Mouse (Mus musculus) cerebellum, adult 11-12 months (tissue): ENCODE data around the gene Sfpq.

Experiments used
- DNase-seq: peaks from one replicate; pipeline ENCODE4 v3.0.0; 2022

Gene Sfpq

GRCm38 (mm10) chr4:127027228-127028190, 6.4 kb downstream of the Sfpq start:
- peak; percentile 25 for DNase-seq

GRCm38 (mm10) chr4:127037158-127037557, 16.0 kb downstream of the Sfpq start:
- no peak for DNase-seq

DNA sequence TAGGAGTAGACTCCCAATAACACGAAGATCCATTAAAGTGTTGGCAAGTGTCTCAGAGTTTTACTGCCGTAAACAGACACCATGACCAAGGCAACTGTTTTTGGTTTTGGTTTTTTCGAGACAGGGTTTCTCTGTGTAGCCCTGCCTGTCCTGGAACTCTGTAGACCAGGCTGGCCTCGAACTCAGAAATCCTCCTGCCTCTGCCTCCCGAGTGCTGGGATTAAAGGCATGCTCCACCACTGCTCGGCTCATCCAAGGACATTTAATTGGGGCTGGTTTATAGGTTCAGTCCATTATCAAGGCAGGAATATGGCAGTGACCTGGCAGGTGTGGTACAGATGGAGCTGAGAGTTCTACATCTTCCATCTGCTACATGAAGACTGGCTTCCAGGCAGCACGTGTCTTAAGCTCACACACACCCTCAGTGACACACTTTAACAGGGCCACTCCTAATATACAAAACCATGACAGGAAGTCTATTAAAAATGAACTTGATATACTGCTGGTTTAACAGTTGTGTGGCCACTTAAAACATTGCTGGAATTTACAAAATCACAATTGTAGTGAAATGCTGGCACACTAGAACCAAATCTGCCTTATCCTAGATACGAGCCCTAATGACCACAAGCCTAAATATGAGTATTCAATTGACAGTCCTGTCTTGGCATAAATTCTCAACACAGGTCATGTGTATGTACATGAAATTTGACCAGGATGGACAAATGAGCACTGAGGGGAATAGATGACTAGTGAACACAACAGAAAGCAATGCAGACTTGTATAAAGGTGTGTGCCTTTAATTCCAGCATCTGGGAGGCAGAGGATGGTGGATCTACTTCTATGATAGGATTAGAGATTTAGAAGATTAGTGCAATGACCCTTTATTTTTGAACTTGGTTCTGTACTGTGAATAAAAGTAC, 17.0 kb downstream of the Sfpq start:
- DNase-seq = no peak

GRCm38 (mm10) chr4:127038828-127039349, 17.8 kb downstream of the Sfpq start:
- no peak for DNase-seq

DNA sequence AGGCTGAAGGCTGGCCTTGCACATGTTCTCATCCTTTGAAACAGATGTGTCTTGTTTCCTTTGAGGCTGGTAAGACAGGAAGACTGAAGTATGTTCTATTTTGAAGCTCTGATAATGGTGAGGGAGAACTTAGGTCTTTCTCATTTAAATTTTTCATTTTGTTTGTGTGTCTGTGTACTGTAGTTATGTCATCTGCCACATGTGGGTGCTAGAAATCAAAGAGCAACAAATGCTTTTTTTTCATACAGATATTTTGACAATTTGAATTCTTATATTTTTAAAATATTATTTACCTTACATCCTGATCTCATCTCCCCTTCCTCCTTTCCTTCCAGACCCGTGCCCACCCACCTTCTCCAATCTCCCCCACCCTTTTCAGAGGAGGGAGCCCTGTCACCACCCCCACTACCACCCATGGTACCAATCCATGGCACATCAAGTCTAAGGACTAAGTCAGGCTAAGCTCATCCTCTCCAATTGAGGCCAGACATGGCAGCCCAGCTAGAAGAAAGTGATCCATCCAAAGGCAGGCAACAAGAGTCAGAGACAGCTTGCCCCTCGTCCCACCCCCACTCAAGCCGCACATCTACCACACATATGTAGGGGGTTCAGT, 18.9 kb downstream of the Sfpq start:
- no peak for DNase-seq

DNA sequence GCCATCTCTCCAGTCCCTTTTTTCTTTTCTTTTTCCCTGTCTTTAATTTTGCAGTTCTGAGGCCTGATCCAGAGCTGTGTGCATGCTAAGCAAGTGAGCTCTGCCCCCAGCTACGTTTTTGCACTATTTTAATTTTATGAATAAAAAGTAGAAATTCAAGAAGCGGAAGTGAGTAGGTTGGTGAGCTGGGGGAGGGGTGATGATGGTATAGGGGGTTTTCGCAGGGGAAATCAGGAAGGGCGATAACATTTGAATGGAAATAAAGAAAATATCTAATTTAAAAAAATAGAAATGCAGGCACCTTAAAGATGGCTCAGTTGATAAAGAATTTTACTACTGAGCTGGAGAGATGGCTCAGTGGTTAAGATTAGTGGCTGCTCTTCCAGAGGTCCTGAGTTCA, 22.4 kb downstream of the Sfpq start:
- no peak for DNase-seq

DNA sequence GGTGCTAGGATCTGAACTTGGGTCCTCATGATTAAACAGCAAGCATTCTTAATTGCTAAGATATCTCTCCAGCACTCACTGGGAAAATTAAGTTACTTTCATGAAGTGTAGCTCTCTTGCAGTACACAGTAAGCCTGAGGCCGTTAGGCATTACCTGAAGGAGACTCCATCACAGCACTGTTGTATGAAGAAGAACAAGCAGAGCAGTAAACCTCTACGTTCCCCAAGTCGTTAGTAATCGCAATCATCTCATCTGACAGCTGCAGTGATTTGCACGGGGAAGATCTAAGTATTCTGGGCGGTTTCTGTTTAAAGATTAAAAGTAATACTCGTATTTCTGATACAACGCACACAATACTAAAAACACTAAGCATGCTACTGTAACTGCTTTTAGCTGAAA, 30.0 kb downstream of the Sfpq start:
- DNase-seq = no peak

DNA sequence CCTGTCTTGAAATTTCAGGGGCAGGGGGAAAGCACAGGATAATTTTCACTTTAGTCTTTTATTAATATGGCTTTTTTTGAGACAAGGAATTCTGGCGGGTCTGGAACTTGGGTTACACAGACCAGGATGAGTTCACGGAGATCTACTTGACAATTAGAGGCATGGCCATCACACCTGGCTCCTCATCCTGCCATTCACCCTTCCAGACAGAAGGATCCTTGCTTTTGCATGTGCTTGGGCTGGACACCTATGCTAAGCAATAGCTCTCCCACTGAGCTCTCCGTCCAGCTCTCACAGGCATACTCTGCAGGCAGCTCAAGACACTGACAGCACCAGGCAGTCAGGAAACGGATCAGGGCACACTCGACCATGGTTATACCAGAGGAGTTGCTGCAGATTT, 31.9 kb downstream of the Sfpq start:
- no peak for DNase-seq

DNA sequence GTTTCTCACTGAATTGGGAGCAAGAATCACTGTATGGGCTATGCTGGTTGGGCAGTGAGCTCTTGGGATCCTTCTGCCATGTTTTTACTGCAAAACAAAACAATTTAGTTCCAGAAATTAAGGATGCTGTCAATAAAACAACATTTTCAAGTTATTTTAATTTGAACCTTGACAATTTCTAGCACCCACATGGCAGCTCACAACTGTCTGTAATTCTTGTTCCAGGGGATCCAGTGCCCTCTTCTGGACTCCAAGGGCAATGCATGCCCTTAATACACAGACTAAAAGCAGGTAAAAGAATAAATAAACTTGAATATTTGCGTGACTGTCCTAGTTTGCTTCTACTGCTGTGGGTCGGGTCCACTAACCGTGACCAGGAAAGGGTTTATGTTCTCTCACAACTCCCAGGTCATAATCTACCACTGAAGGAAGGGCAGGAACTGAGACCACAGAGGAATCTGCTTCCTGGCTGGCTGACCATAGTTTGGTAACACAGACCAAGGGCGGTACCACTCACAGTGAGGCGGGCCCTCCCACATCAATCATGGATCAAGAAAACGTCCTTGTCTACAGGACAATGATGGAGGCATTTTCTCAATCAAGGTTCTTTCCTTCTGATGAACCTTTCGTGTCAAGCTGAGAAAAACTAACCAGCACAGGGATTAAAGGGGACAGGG, 33.5 kb downstream of the Sfpq start:
- DNase-seq = no peak

GRCm38 (mm10) chr4:127060585-127061290, 39.6 kb downstream of the Sfpq start, which contains the start of gene Zmym1:
Zmym1 (minus strand) TSS chr4:127061152.
- DNase-seq = peak; percentile 88

DNA sequence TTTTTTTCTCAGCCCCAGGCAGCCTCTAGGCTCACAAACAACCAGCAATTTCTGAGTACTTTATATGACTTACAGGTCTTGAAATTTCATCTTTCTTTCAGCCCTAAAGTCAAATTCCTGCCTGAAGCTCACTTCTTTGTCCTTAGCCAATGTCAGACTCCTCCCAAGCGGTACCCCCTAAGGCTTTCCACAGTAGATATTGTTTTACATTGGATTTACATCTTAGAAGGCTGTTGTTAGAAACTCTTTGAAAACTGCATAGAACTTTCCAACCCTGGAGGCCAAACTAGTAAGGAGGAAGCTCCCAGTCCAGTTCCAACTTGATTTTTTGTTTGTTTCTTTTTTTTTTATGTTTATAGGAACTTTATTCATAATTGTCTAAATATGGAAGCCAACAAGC, 42.9 kb downstream of the Sfpq start:
- DNase-seq = no peak

DNA sequence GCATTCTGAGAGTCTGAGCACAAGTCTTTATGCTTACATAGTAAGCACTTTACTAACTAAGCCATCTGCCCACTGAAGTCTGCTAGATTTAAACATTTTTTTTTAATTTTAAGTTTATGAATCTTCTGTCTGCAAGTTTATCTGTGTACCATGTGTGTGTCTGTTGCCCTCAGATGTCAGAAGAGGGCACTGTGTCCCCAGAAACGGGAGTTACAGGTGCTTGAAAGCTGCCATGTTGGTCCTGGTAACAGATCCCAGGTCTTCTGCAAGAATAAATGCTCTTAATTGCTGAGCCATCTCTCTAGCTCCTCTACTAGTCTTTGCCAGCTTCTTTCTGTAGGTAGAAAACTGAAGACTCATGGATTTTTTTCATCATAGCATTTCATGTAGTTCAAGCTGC, 53.8 kb downstream of the Sfpq start:
- DNase-seq = no peak

- peak; percentile 96 for DNase-seq
Measured at GRCm38 (mm10) chr4:127076875-127077548, 55.9 kb downstream of the Sfpq start, which contains the start of gene Zmym6. Zmym6 (plus strand) TSS chr4:127077383.

DNA sequence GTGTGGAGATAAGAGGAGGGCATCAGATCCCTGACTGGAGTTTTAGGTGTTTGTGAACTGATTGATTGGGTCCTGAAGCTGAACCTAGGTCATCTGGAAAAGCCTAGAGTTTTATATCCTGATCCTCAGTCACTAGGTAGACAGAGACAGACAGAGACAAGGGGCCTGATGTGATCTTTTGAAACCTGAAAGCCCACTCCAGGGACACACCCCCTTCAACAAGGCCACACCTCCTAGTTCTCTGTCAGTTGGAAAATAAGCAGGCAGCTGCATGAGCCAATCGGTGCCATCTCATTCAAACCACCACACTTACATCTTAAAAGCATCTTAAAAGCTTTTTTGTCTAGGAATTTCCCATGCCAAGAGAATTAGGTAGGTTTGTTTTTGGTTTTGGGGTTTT, 59.7 kb downstream of the Sfpq start:
- DNase-seq = no peak

DNA sequence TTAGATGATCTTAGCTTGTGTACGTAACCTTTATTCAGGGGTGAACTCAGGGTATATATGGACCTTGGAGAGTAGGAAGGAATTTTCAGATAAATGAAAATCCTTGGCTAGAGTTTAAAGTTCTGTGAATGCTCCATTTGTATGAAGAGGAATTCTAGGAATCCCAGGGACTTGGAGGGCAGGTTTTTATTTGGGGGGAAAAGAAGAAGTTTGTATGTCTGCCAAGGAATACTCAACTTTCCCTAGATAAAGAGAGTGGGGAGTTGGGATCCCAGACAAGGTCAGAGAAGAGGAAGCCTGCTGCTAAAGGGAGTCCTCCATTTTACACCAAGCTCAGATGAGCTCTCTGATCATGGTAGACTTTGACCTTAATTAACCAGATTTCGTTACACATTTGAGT, 62.0 kb downstream of the Sfpq start:
- no peak for DNase-seq

DNA sequence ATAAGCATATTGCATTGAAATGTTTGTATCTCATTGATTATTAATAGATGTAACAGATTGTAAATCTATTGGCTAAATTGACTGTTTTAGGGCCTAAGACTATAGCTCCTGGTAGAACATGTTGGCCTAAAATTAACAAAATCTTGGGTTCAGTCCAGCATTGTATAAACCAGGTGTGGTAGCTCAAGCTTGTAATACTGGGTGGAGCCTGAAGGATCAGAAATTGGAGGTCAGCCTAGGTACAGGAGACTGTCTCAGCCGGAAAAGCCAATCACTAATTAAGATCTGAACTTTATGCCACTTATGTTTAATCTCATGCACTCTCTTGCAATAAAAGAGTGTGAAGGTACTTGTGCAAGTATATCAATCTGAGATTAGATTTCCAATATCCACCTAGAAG, 64.6 kb downstream of the Sfpq start:
- DNase-seq = no peak
